Mouse (Mus musculus): ENCODE measurements around the gene Acaca.
"Not testable (repeated sequence)": the region's sequence is repeated elsewhere in the genome, so short reads cannot be mapped to it uniquely, and the experiment has no call there.

Acaca gene

GRCm38 (mm10) chr11:84344522-84345236 is 215.2 kb downstream of the Acaca start:
- DNase-seq = no peak

- no peak for DNase-seq
These were observed 218.3 kb downstream of the Acaca start for GRCm38 (mm10) chr11:84347766-84348165.

- DNase-seq = no peak
These were observed 219.7 kb downstream of the Acaca start for GRCm38 (mm10) chr11:84348843-84349825.

- DNase-seq = no peak
These were observed 221.7 kb downstream of the Acaca start for GRCm38 (mm10) chr11:84351150-84351549.

- DNase-seq = no peak
These were observed 223.7 kb downstream of the Acaca start for GRCm38 (mm10) chr11:84353058-84353726.

GRCm38 (mm10) chr11:84357304-84357703 is 227.8 kb downstream of the Acaca start:
- DNase-seq = no peak

GRCm38 (mm10) chr11:84357771-84358170 is 228.3 kb downstream of the Acaca start:
- no peak for DNase-seq

GRCm38 (mm10) chr11:84361551-84361950 is 232.1 kb downstream of the Acaca start:
- no peak for DNase-seq

GRCm38 (mm10) chr11:84362633-84363243 is 233.3 kb downstream of the Acaca start:
- DNase-seq = no peak

- no peak for DNase-seq
These were observed 235.8 kb downstream of the Acaca start for GRCm38 (mm10) chr11:84365313-84365712.

- DNase-seq = no peak
These were observed 239.4 kb downstream of the Acaca start for GRCm38 (mm10) chr11:84368902-84369301.

GRCm38 (mm10) chr11:84373122-84373521 is 243.7 kb downstream of the Acaca start:
- no peak for DNase-seq

GRCm38 (mm10) chr11:84375951-84376496 is 246.6 kb downstream of the Acaca start:
- DNase-seq = no peak

- DNase-seq = no peak
These were observed 247.3 kb downstream of the Acaca start for GRCm38 (mm10) chr11:84376510-84377365.

GRCm38 (mm10) chr11:84382450-84382849 is 253.0 kb downstream of the Acaca start:
- DNase-seq = no peak

- DNase-seq = no peak
These were observed 254.4 kb downstream of the Acaca start for GRCm38 (mm10) chr11:84383891-84384290.

GRCm38 (mm10) chr11:84389332-84389731 is 259.9 kb downstream of the Acaca start:
- no peak for DNase-seq

GRCm38 (mm10) chr11:84391126-84391525 is 261.7 kb downstream of the Acaca start:
- no peak for DNase-seq

GRCm38 (mm10) chr11:84392066-84392465 is 262.6 kb downstream of the Acaca start:
- not testable (repeated sequence) for DNase-seq

- no peak for DNase-seq
These were observed 264.1 kb downstream of the Acaca start for GRCm38 (mm10) chr11:84393571-84393970.

- DNase-seq = no peak
These were observed 265.5 kb downstream of the Acaca start for GRCm38 (mm10) chr11:84395010-84395409.

Measured in cerebellum, postnatal 36 days (tissue).